Mouse (Mus musculus) E14TG2a.4 (cell line): ENCODE results near the gene Mxd1.

Experiments used
- CTCF ChIP-seq: conservative IDR thresholded peaks from 2 replicates; pipeline ENCODE4 v1.5.1; 2014; ENCODE audit warnings: low read length
- NANOG ChIP-seq: IDR thresholded peaks from 2 replicates; pipeline ENCODE4 v1.6.1; 2014; ENCODE audit warnings: borderline replicate concordance, low read length, mixed read lengths
- POU5F1 ChIP-seq: IDR thresholded peaks from 2 replicates; pipeline ENCODE4 v1.6.1; 2014; ENCODE audit warnings: low read length, borderline replicate concordance

GRCm38 (mm10) chr6:86683872-86684654 lies 15.1 kb upstream of the Mxd1 start, which contains the start of gene Snrnp27:
- TF ChIP-seq CTCF (no peak), NANOG (no peak), POU5F1 (no peak)
